Mouse (Mus musculus) liver, postnatal 0 days (tissue): ENCODE results near the gene Ajm1.

ENCODE experiments used
- CTCF ChIP-seq: sonication (generic); IDR thresholded peaks from 2 replicates; pipeline ENCODE4 v1.5.1; 2016; ENCODE audit warnings: antibody characterized with exemption, low read depth
- EP300 ChIP-seq: IDR thresholded peaks from 2 replicates; pipeline ENCODE4 v1.6.1; 2016; ENCODE audit warnings: antibody characterized with exemption, low read depth, mild to moderate bottlenecking

GRCm38 (mm10) chr2:25607761-25608622 is 26.4 kb upstream of the Ajm1 start, which contains the start of gene Rabl6:
- TF ChIP-seq CTCF (no peak), EP300 (no peak)
